Mouse (Mus musculus) liver, postnatal 0 days (tissue): ENCODE data around the gene Cnpy2.

Experiments
- CTCF ChIP-seq: sonication (generic); IDR thresholded peaks from 2 replicates; pipeline ENCODE4 v1.5.1; 2016; ENCODE audit warnings: antibody characterized with exemption, low read depth
- EP300 ChIP-seq: IDR thresholded peaks from 2 replicates; pipeline ENCODE4 v1.6.1; 2016; ENCODE audit warnings: antibody characterized with exemption, low read depth, mild to moderate bottlenecking

DNA sequence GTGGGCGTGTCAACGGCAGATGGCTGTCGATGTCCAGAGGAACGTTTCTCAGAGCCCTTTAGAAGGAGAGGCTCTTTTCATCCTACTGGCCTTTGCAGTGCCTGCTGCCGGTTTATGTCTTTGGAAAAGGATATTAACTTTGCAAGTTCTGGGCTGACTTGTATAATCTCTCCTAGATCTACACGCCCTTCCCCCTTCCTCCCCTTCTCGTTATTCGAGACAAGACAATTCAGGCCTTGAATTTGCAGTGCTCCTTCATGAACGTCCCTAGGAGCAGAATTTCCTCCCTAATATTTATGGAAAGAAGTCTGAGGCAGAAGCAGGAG is 46.9 kb downstream of the Cnpy2 start:
- TF ChIP-seq CTCF (no peak), EP300 (no peak)
